Mouse (Mus musculus) forebrain, embryonic 15.5 days (tissue): ENCODE measurements around the gene Vmn2r87. TPM values are rescaled to one million over a fixed set of nuclear protein-coding genes. Genes with fewer than 3 reads are reported as not detected.

ENCODE experiments used
- polyA plus RNA-seq: library from polyadenylated mRNA; unstranded; fragments of >200 nt; fragmentation: Nextera tagmentation; extraction: Ambion mirVana; gene quantifications from 2 replicates; pipeline ENCODE4 v1.2.1, GENCODE M21; 2015

Vmn2r87 gene
- polyA plus RNA-seq, 1 experiment from 2014 or later: not detected

Other genes starting within 250 kb of the Vmn2r87 start
- gene Neurod4, start 217.2 kb downstream of the Vmn2r87 start, polyA plus RNA-seq: 4.3 and 5.2 TPM in 2 replicates
- not detected in 2 replicates for gene Tespa1, start 174.5 kb downstream of the Vmn2r87 start, polyA plus RNA-seq
- not detected in 2 replicates for gene Vmn2r84, start 103.1 kb downstream of the Vmn2r87 start, polyA plus RNA-seq
- not detected in 2 replicates for gene Vmn2r85, start 67.7 kb downstream of the Vmn2r87 start, polyA plus RNA-seq
- gene Vmn2r86, start 41.3 kb downstream of the Vmn2r87 start, polyA plus RNA-seq: 0.05 and 0.09 TPM in 2 replicates